Mouse (Mus musculus): ENCODE measurements around the gene Fam198b. TPM values are rescaled to one million over a fixed set of nuclear protein-coding genes. Genes with fewer than 3 reads are reported as not detected.

Fam198b gene
- polyA plus RNA-seq, 1 experiment from 2014 or later: 44.4 TPM

DNA sequence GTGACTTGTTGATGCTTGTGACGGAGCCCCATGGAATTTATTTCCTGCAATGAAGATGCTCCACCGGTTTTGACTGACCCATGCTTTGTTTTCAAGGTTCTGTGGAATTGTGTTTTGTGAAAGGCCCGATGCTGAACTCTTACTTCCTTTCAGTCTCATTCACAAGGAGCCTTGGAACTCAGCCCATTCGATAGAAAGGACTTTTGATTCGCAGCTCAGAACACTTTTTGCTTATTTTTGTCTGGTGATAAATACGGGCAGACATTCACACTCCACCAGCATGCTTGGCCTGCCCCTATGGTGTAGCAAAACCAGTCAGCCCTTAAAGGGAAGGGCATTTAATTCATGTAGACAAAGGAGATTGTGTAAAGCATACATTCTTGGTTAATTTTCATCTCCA lies 19.5 kb downstream of the Fam198b start:
- Histone ChIP-seq H3K27ac (ENCODE audit: low read depth, low read length) (peak overlapping the region; percentile 63), H3K27me3 (ENCODE audit: control insufficient read depth, insufficient read depth, low read length) (no peaks in the 10 kb centered on the region), H3K36me3 (ENCODE audit: control insufficient read depth, insufficient read depth, low read length) (no peaks in the 10 kb centered on the region), H3K9ac (ENCODE audit: low read depth, low read length) (no peak overlapping the region), H3K9me3 (replicated peaks; ENCODE audit: control insufficient read depth, low read length) (no peaks in the 10 kb centered on the region), H3K4me3 (ENCODE audit: low read depth, low read length) (no peak overlapping the region), H3K4me1 (ENCODE audit: control insufficient read depth, insufficient read depth, low read length) (peaks cover 27% of the 10 kb centered on the region), H3K4me2 (no peak overlapping the region)
- ATAC-seq (replicated peaks; ENCODE audit: insufficient number of reproducible peaks, low FRiP score, low TSS enrichment): no peak
- WGBS (ENCODE audit: insufficient replicate concordance): 57% methylated on average over 6 of the region's 6 CpGs

- Histone ChIP-seq H3K4me3 (ENCODE audit: low read depth, low read length) (no peak overlapping the region), H3K9me3 (replicated peaks; ENCODE audit: control insufficient read depth, low read length) (no peaks in the 10 kb centered on the region), H3K36me3 (ENCODE audit: control insufficient read depth, insufficient read depth, low read length) (no peaks in the 10 kb centered on the region), H3K4me1 (ENCODE audit: control insufficient read depth, insufficient read depth, low read length) (peaks cover 27% of the 10 kb centered on the region), H3K27ac (ENCODE audit: low read depth, low read length) (peak overlapping the region; percentile 63), H3K4me2 (no peak overlapping the region), H3K27me3 (ENCODE audit: control insufficient read depth, insufficient read depth, low read length) (no peaks in the 10 kb centered on the region), H3K9ac (ENCODE audit: low read depth, low read length) (no peak overlapping the region)
- 70% methylated on average over 10 of the region's 10 CpGs for WGBS (ENCODE audit: insufficient replicate concordance)
- ATAC-seq (replicated peaks; ENCODE audit: insufficient number of reproducible peaks, low FRiP score, low TSS enrichment): no peak
Measured at GRCm38 (mm10) chr3:79904238-79904757, 20.0 kb downstream of the Fam198b start.

DNA sequence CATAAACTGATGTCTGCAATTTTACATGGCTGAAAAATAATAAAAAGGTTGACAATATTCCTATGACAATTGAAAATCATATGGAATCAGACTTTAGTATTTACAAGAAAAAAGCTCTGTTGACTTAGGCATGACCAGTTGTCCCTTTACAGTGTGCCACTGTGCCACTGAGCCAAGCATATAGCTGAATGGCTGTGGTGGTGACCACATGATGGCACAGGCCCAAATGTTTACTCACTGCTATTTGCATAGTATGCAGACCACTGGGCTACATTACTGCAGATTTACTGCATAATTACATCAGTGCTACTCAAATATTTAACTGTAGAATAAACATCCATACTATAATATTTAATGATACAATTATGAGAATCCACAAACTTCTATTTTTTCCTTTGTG lies 21.1 kb downstream of the Fam198b start:
- no peak for ATAC-seq (replicated peaks; ENCODE audit: insufficient number of reproducible peaks, low FRiP score, low TSS enrichment)
- no peak overlapping the region for H3K9ac ChIP-seq (ENCODE audit: low read depth, low read length)
- H3K4me3 ChIP-seq (ENCODE audit: low read depth, low read length): no peak overlapping the region
- peaks cover 27% of the 10 kb centered on the region for H3K4me1 ChIP-seq (ENCODE audit: control insufficient read depth, insufficient read depth, low read length)
- H3K36me3 ChIP-seq (ENCODE audit: control insufficient read depth, insufficient read depth, low read length): 0 out of 2 replicates have a peak, but pooled peaks cover 3% of the 10 kb centered on the region
- no peaks in the 10 kb centered on the region for H3K9me3 ChIP-seq (replicated peaks; ENCODE audit: control insufficient read depth, low read length)
- H3K27me3 ChIP-seq (ENCODE audit: control insufficient read depth, insufficient read depth, low read length): no peaks in the 10 kb centered on the region
- H3K4me2 ChIP-seq: no peak overlapping the region
- H3K27ac ChIP-seq (ENCODE audit: low read depth, low read length): no peak overlapping the region

GRCm38 (mm10) chr3:79906250-79907045 lies 22.1 kb downstream of the Fam198b start:
- Histone ChIP-seq H3K4me2 (peak overlapping the region; percentile 20; the same call in 1 of the 2 replicates), H3K4me1 (ENCODE audit: control insufficient read depth, insufficient read depth, low read length) (peaks cover 24% of the 10 kb centered on the region)

GRCm38 (mm10) chr3:79907223-79907622 lies 22.9 kb downstream of the Fam198b start:
- ATAC-seq (replicated peaks; ENCODE audit: insufficient number of reproducible peaks, low FRiP score, low TSS enrichment): peak; percentile 40; the same call in 1 of the 2 replicates
- Histone ChIP-seq H3K27ac (ENCODE audit: low read depth, low read length) (peak overlapping the region; percentile 73), H3K9ac (ENCODE audit: low read depth, low read length) (no peak overlapping the region), H3K4me1 (ENCODE audit: control insufficient read depth, insufficient read depth, low read length) (peaks cover 24% of the 10 kb centered on the region), H3K4me3 (ENCODE audit: low read depth, low read length) (no peak overlapping the region), H3K9me3 (replicated peaks; ENCODE audit: control insufficient read depth, low read length) (no peaks in the 10 kb centered on the region), H3K4me2 (peak overlapping the region; percentile 20; the same call in 1 of the 2 replicates), H3K27me3 (ENCODE audit: control insufficient read depth, insufficient read depth, low read length) (no peaks in the 10 kb centered on the region), H3K36me3 (ENCODE audit: control insufficient read depth, insufficient read depth, low read length) (0 out of 2 replicates have a peak, but pooled peaks cover 3% of the 10 kb centered on the region)
- WGBS (ENCODE audit: insufficient replicate concordance): 15% methylated on average over 7 of the region's 7 CpGs

More at GRCm38 (mm10) chr3:79906250-79907045, 22.1 kb downstream of the Fam198b start:
- Histone ChIP-seq H3K9me3 (replicated peaks; ENCODE audit: control insufficient read depth, low read length) (no peaks in the 10 kb centered on the region), H3K27ac (ENCODE audit: low read depth, low read length) (peak overlapping the region; percentile 73), H3K27me3 (ENCODE audit: control insufficient read depth, insufficient read depth, low read length) (no peaks in the 10 kb centered on the region), H3K4me3 (ENCODE audit: low read depth, low read length) (no peak overlapping the region), H3K9ac (ENCODE audit: low read depth, low read length) (no peak overlapping the region), H3K36me3 (ENCODE audit: control insufficient read depth, insufficient read depth, low read length) (0 out of 2 replicates have a peak, but pooled peaks cover 3% of the 10 kb centered on the region)
- 57% methylated on average over 5 of the region's 5 CpGs for WGBS (ENCODE audit: insufficient replicate concordance)
- ATAC-seq (replicated peaks; ENCODE audit: insufficient number of reproducible peaks, low FRiP score, low TSS enrichment): 0 out of 2 replicates have a peak, but pooled peaks have one; percentile 48

DNA sequence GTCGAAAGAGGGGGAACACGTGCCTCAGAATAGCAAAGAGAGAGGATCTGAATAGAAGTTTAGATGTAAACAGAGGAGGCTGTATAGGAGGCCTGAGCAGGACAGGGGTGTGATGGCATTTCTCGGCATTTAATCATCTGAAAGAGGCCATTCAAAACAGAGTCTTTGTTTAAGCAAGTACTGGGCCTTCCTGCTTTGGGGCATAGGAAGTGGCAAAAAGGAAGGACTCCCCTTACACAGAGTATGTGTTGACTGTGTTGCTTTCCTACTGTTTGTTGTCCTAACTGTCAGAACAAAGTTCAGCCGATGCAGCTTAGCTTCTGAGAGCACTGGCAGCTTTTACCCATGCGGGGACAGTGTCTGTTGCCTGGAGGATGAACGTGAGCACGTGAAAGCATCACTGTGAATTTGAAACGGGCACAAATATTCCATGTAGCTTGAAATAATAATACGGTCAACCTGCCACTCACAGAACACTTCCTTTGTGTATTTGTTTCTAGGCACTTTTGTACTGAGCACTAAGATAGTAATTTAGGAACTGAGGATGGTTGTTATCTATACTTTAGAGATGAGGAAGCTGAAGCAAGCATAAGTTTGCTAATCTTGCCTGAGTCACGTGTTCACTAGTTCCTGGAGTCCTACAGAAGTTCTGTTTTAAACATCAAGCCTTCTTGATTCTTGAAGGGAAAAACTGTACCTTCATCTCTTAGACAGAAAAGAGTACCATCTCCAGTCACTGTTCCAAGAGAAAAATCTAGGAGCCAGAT lies 26.2 kb downstream of the Fam198b start:
- Histone ChIP-seq H3K27me3 (ENCODE audit: control insufficient read depth, insufficient read depth, low read length) (no peaks in the 10 kb centered on the region), H3K4me2 (no peak overlapping the region), H3K4me3 (ENCODE audit: low read depth, low read length) (no peak overlapping the region), H3K9ac (ENCODE audit: low read depth, low read length) (no peak overlapping the region), H3K36me3 (ENCODE audit: control insufficient read depth, insufficient read depth, low read length) (peaks cover 7% of the 10 kb centered on the region), H3K4me1 (ENCODE audit: control insufficient read depth, insufficient read depth, low read length) (peaks cover 22% of the 10 kb centered on the region), H3K9me3 (replicated peaks; ENCODE audit: control insufficient read depth, low read length) (no peaks in the 10 kb centered on the region), H3K27ac (ENCODE audit: low read depth, low read length) (0 out of 2 replicates have a peak overlapping the region, but pooled peaks have one; percentile 1)
- no peak for ATAC-seq (replicated peaks; ENCODE audit: insufficient number of reproducible peaks, low FRiP score, low TSS enrichment)
- 53% methylated on average over 10 of the region's 10 CpGs for WGBS (ENCODE audit: insufficient replicate concordance)

- Histone ChIP-seq H3K27ac (ENCODE audit: low read depth, low read length) (no peak overlapping the region), H3K4me2 (no peak overlapping the region), H3K9ac (ENCODE audit: low read depth, low read length) (no peak overlapping the region), H3K4me1 (ENCODE audit: control insufficient read depth, insufficient read depth, low read length) (peaks cover 20% of the 10 kb centered on the region), H3K36me3 (ENCODE audit: control insufficient read depth, insufficient read depth, low read length) (peaks cover 9% of the 10 kb centered on the region), H3K9me3 (replicated peaks; ENCODE audit: control insufficient read depth, low read length) (no peaks in the 10 kb centered on the region), H3K27me3 (ENCODE audit: control insufficient read depth, insufficient read depth, low read length) (no peaks in the 10 kb centered on the region), H3K4me3 (ENCODE audit: low read depth, low read length) (no peak overlapping the region)
- WGBS (ENCODE audit: insufficient replicate concordance): 67% methylated on average over 3 of the region's 3 CpGs
- no peak for ATAC-seq (replicated peaks; ENCODE audit: insufficient number of reproducible peaks, low FRiP score, low TSS enrichment)
Measured at GRCm38 (mm10) chr3:79911166-79911565, 26.8 kb downstream of the Fam198b start.

GRCm38 (mm10) chr3:79914012-79914411 lies 29.7 kb downstream of the Fam198b start:
- H3K4me2 ChIP-seq: no peak overlapping the region
- H3K27ac ChIP-seq (ENCODE audit: low read depth, low read length): no peak overlapping the region
- H3K27me3 ChIP-seq (ENCODE audit: control insufficient read depth, insufficient read depth, low read length): no peaks in the 10 kb centered on the region
- peaks cover 13% of the 10 kb centered on the region for H3K36me3 ChIP-seq (ENCODE audit: control insufficient read depth, insufficient read depth, low read length)
- H3K4me1 ChIP-seq (ENCODE audit: control insufficient read depth, insufficient read depth, low read length): no peaks in the 10 kb centered on the region
- 36% methylated on average over 5 of the region's 5 CpGs for WGBS (ENCODE audit: insufficient replicate concordance)
- no peaks in the 10 kb centered on the region for H3K9me3 ChIP-seq (replicated peaks; ENCODE audit: control insufficient read depth, low read length)
- no peak overlapping the region for H3K9ac ChIP-seq (ENCODE audit: low read depth, low read length)
- no peak overlapping the region for H3K4me3 ChIP-seq (ENCODE audit: low read depth, low read length)
- no peak for ATAC-seq (replicated peaks; ENCODE audit: insufficient number of reproducible peaks, low FRiP score, low TSS enrichment)

All from heart, embryonic 11.5 days (tissue).